Mouse (Mus musculus): ENCODE measurements around the gene Npw. TPM values are rescaled to one million over a fixed set of nuclear protein-coding genes. Genes with fewer than 3 reads are reported as not detected.
A peak's percentile ranks its signal among the peaks of the same experiment; 100 is the strongest.

Gene Npw
- polyA plus RNA-seq, 1 experiment from 2014 or later: 0.29 TPM

DNA sequence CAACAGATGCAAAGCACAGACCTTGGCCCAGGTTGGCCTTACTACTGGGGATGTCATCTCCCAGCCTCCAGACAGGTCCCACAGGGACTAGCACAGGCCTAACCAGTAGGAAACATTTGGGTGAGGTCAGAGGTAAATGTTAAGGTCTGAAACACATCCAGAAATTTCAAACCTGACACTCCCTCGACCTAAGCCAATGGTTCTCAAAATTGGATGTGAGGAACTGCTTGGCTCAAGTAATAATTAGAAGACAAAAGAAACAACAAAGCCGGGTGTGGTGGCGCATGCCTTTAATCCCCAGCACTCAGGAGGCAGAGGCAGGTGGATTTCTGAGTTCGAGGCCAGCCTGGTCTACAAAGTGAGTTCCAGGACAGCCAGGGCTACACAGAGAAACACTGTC lies 11.9 kb downstream of the Npw start:
- H3K27me3 ChIP-seq (replicated peaks; ENCODE audit: control insufficient read depth, insufficient read depth, low read length): no peaks in the 10 kb centered on the region
- 85% methylated on average over 4 of the region's 4 CpGs for WGBS
- no peak overlapping the region for H3K4me3 ChIP-seq (ENCODE audit: low read length)
- H3K9ac ChIP-seq (ENCODE audit: low read depth, low read length): peak overlapping the region; percentile 33; the same call in 1 of the 2 replicates
- no peaks in the 10 kb centered on the region for H3K36me3 ChIP-seq (ENCODE audit: control insufficient read depth, insufficient read depth, low read length)
- H3K27ac ChIP-seq (ENCODE audit: low read length): peak overlapping the region; percentile 54
- peaks cover 45% of the 10 kb centered on the region for H3K4me1 ChIP-seq (ENCODE audit: control insufficient read depth, insufficient read depth, low read length)
- ATAC-seq: no peak
- no peaks in the 10 kb centered on the region for H3K9me3 ChIP-seq (ENCODE audit: control insufficient read depth, low read length)
- H3K4me2 ChIP-seq (ENCODE audit: low read depth, low read length): no peak overlapping the region

DNA sequence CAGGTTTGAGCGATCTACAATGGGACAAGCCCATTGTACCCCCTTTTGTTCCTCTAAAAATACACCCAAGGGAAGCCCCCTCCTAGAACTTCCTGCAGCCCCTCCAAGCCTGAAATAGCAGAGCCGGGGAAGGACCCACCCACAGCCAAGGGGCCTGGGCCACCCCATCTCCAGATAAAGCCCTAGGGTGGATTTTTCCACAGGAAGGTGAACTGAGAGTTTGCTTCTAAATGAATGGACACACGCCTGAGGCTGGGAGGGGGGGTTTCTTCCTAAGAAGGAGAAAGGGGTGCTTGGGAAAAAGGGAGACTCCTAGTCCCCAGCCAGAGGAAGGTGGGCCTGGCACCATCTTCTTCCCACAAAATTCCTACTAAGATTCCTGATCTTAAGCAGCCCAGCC lies 12.3 kb downstream of the Npw start:
- peak overlapping the region; percentile 33; the same call in 1 of the 2 replicates for H3K9ac ChIP-seq (ENCODE audit: low read depth, low read length)
- WGBS: 79% methylated on average over 3 of the region's 3 CpGs
- H3K27ac ChIP-seq (ENCODE audit: low read length): peak overlapping the region; percentile 63
- H3K4me1 ChIP-seq (ENCODE audit: control insufficient read depth, insufficient read depth, low read length): peaks cover 45% of the 10 kb centered on the region
- H3K27me3 ChIP-seq (replicated peaks; ENCODE audit: control insufficient read depth, insufficient read depth, low read length): no peaks in the 10 kb centered on the region
- ATAC-seq: no peak
- no peaks in the 10 kb centered on the region for H3K9me3 ChIP-seq (ENCODE audit: control insufficient read depth, low read length)
- H3K4me2 ChIP-seq (ENCODE audit: low read depth, low read length): no peak overlapping the region
- H3K4me3 ChIP-seq (ENCODE audit: low read length): no peak overlapping the region
- H3K36me3 ChIP-seq (ENCODE audit: control insufficient read depth, insufficient read depth, low read length): no peaks in the 10 kb centered on the region

DNA sequence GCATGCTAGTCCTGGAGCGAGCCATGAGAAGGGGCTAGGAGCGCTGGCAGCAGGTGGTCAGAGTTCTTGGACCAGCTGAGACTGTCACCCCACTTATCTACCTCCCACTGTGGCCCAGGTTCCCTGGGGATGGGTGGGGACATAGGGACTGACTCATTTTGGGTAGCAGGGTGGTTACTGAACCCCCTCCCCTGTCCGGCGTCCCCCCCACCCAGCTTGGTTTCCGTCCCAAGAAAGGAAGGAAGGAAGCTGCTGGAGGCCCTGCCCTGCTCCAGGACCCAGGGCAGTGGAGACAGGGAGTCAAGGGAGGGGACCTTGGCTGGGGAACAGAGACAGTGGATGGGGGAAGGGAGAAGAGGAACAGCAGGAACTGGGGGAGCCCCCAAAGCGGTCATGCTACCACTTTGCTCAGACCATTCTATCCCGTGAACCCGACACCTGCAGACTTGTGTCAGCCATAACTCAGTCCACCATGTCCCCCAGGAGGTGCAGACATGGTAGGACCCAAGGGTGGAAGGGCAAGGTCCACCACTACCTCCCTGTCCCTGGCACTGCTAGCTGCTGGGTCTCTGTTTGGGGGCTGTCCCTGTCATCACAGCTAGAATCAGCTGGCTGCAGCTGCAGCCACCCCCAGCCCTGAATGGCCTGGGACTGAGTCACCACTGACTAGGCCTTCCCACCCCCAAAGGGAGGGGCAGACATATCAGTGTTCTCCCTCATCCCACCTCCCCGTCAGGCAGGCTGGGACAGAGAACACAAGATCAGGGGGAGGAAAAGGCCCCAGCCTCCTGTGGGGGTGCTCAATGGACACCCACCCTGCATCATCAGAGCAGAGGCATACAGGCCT lies 13.2 kb downstream of the Npw start:
- 74% methylated on average over 9 of the region's 9 CpGs for WGBS
- H3K9ac ChIP-seq (ENCODE audit: low read depth, low read length): peak overlapping the region; percentile 43
- H3K36me3 ChIP-seq (ENCODE audit: control insufficient read depth, insufficient read depth, low read length): no peaks in the 10 kb centered on the region
- H3K4me3 ChIP-seq (ENCODE audit: low read length): no peak overlapping the region
- peak overlapping the region; percentile 29 for H3K4me2 ChIP-seq (ENCODE audit: low read depth, low read length)
- peak overlapping the region; percentile 79 for H3K27ac ChIP-seq (ENCODE audit: low read length)
- H3K9me3 ChIP-seq (ENCODE audit: control insufficient read depth, low read length): no peaks in the 10 kb centered on the region
- ATAC-seq: peak; percentile 12; the same call in 1 of the 2 replicates
- H3K4me1 ChIP-seq (ENCODE audit: control insufficient read depth, insufficient read depth, low read length): peaks cover 40% of the 10 kb centered on the region
- H3K27me3 ChIP-seq (replicated peaks; ENCODE audit: control insufficient read depth, insufficient read depth, low read length): no peaks in the 10 kb centered on the region

DNA sequence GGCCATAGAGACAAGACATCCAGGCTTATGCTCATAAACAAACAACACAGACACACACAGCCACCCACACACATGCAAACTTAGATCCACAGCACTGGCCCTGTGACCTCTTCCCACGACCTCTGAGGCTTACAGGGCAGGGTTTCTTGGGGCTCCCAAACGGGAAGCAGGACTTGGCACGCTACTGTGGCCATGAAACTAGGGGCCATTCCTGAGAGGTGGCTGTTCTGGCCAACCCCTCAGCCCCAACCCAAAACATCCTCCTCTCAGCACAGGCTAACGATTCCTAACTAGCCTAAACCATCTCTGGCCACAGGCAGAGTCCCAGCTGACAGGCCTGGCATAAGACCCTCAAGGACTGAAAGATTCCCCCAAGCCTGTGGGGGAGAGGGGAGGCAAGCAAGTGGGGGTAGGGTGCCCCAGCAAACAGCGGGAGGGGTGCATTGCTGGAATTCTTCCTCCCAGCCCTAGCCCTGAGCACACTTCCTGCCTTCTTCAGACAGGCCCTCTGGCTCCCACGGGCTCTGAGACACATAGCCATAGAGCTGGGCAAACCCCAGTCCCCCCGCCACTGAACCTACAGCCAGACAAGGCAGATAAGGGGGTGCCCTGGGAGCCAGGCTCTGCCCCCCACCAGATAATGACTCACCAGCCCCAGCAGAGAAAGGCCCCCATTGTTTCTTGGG lies 14.1 kb downstream of the Npw start:
- H3K4me1 ChIP-seq (ENCODE audit: control insufficient read depth, insufficient read depth, low read length): peaks cover 42% of the 10 kb centered on the region
- H3K4me2 ChIP-seq (ENCODE audit: low read depth, low read length): peak overlapping the region; percentile 29
- peak overlapping the region; percentile 79 for H3K27ac ChIP-seq (ENCODE audit: low read length)
- no peaks in the 10 kb centered on the region for H3K36me3 ChIP-seq (ENCODE audit: control insufficient read depth, insufficient read depth, low read length)
- 33% methylated on average over 7 of the region's 7 CpGs for WGBS
- no peak overlapping the region for H3K4me3 ChIP-seq (ENCODE audit: low read length)
- peak; percentile 37; the same call in 1 of the 2 replicates for ATAC-seq
- peak overlapping the region; percentile 43; the same call in 1 of the 2 replicates for H3K9ac ChIP-seq (ENCODE audit: low read depth, low read length)
- no peaks in the 10 kb centered on the region for H3K9me3 ChIP-seq (ENCODE audit: control insufficient read depth, low read length)
- no peaks in the 10 kb centered on the region for H3K27me3 ChIP-seq (replicated peaks; ENCODE audit: control insufficient read depth, insufficient read depth, low read length)

DNA sequence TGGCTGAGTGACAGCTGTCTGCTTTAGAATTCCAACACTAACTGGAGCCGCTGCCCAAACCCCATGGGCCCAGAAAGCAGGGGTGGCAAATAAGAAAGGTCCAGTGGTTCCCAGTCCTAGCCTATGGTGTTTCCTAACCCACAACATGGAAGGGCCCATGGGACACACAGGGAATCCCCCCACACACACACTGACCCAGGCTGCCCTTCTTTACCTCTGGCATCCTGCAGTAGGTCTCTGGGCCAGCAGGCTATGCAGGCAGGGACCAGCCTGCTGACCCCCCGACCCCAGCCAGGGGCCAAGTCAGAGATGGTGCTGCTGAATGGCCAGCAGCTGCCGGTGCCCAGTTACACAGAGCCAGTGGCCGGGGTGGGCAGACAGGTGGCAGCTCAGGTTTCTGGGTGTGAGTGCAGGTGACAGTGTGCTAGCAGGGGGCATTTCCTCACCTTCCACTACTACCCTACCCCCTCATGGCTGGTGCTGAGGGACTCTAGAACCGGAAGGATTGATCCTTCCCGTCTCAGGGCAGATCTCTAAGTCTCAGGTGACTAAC lies 15.4 kb downstream of the Npw start:
- 78% methylated on average over 6 of the region's 6 CpGs for WGBS
- Histone ChIP-seq H3K36me3 (ENCODE audit: control insufficient read depth, insufficient read depth, low read length) (no peaks in the 10 kb centered on the region), H3K27me3 (replicated peaks; ENCODE audit: control insufficient read depth, insufficient read depth, low read length) (no peaks in the 10 kb centered on the region), H3K9ac (ENCODE audit: low read depth, low read length) (no peak overlapping the region), H3K4me2 (ENCODE audit: low read depth, low read length) (no peak overlapping the region), H3K4me3 (ENCODE audit: low read length) (no peak overlapping the region), H3K4me1 (ENCODE audit: control insufficient read depth, insufficient read depth, low read length) (peaks cover 37% of the 10 kb centered on the region), H3K27ac (ENCODE audit: low read length) (no peak overlapping the region), H3K9me3 (ENCODE audit: control insufficient read depth, low read length) (no peaks in the 10 kb centered on the region)
- ATAC-seq: no peak

DNA sequence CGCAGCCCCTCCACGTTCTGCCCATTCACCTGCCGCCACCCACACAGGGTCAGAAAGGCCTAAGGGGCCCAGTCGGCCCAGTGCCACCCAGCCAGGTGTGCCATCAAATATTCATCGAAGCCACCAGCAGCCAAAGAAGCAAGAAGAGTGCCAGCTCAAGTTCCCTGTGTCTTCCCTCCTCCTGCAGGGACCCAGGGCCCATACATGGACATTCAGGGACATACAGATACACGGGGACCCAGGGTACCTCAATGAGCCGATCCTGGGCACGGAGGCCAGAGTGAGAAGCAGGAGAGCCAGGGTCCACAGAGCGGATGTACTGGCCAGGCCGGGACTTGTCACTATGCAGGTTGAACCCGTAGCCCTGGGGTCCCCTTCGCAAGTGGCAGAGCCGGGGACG lies 16.3 kb downstream of the Npw start:
- Histone ChIP-seq H3K4me3 (ENCODE audit: low read length) (no peak overlapping the region), H3K9ac (ENCODE audit: low read depth, low read length) (no peak overlapping the region), H3K4me2 (ENCODE audit: low read depth, low read length) (no peak overlapping the region), H3K9me3 (ENCODE audit: control insufficient read depth, low read length) (no peaks in the 10 kb centered on the region), H3K27ac (ENCODE audit: low read length) (no peak overlapping the region), H3K4me1 (ENCODE audit: control insufficient read depth, insufficient read depth, low read length) (peaks cover 37% of the 10 kb centered on the region), H3K36me3 (ENCODE audit: control insufficient read depth, insufficient read depth, low read length) (no peaks in the 10 kb centered on the region), H3K27me3 (replicated peaks; ENCODE audit: control insufficient read depth, insufficient read depth, low read length) (no peaks in the 10 kb centered on the region)
- no peak for ATAC-seq
- WGBS: 91% methylated on average over 14 of the region's 14 CpGs

DNA sequence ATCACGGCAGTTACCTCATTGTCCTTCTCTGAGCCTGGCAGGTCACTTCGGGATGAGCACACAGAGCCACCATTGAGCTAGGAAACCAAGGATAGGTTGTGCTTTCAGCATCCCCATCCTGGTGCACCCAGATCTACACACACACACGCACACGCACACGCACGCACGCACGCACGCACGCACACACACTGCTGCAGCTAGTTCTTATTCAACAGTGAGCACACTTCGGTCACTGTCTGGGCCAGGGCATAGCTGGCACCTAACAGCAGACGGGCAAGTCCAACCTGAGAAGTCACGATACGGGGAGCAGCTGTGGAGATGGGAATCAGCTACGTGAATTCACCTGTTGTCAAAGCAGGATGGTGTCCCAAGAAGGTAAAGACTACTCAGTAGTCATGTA lies 17.7 kb downstream of the Npw start:
- H3K27ac ChIP-seq (ENCODE audit: low read length): peak overlapping the region; percentile 89; the same call in 1 of the 2 replicates
- H3K4me3 ChIP-seq (ENCODE audit: low read length): no peak overlapping the region
- H3K9ac ChIP-seq (ENCODE audit: low read depth, low read length): no peak overlapping the region
- no peaks in the 10 kb centered on the region for H3K9me3 ChIP-seq (ENCODE audit: control insufficient read depth, low read length)
- 94% methylated on average over 15 of the region's 15 CpGs for WGBS
- H3K4me1 ChIP-seq (ENCODE audit: control insufficient read depth, insufficient read depth, low read length): peaks cover 33% of the 10 kb centered on the region
- H3K4me2 ChIP-seq (ENCODE audit: low read depth, low read length): no peak overlapping the region
- H3K27me3 ChIP-seq (replicated peaks; ENCODE audit: control insufficient read depth, insufficient read depth, low read length): no peaks in the 10 kb centered on the region
- no peaks in the 10 kb centered on the region for H3K36me3 ChIP-seq (ENCODE audit: control insufficient read depth, insufficient read depth, low read length)
- ATAC-seq: no peak

DNA sequence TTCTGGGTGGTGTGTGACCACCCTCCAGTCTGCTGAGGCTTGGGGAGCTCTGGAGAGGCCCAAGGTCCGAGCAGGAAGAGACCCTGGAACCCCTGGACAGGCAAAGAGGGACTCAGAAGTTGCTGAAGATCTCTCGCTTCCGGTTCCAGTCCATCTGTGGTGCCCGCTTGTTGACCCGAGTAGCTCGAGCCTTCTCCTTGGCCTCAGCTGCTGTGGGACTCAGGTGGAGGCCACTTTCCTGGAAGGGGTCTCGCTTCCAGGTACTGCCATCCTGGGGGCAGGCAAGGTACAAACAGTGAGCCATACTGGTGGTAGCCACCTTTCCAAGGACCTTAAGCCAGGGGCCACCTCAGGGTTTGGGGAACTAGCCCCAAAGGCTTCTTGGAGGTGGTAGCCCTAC lies 18.1 kb downstream of the Npw start:
- Histone ChIP-seq H3K9me3 (ENCODE audit: control insufficient read depth, low read length) (no peaks in the 10 kb centered on the region), H3K27ac (ENCODE audit: low read length) (peak overlapping the region; percentile 89), H3K27me3 (replicated peaks; ENCODE audit: control insufficient read depth, insufficient read depth, low read length) (no peaks in the 10 kb centered on the region), H3K4me1 (ENCODE audit: control insufficient read depth, insufficient read depth, low read length) (peaks cover 28% of the 10 kb centered on the region), H3K9ac (ENCODE audit: low read depth, low read length) (peak overlapping the region; percentile 33; the same call in 1 of the 2 replicates), H3K4me2 (ENCODE audit: low read depth, low read length) (no peak overlapping the region), H3K4me3 (ENCODE audit: low read length) (no peak overlapping the region), H3K36me3 (ENCODE audit: control insufficient read depth, insufficient read depth, low read length) (no peaks in the 10 kb centered on the region)
- no peak for ATAC-seq
- 89% methylated on average over 7 of the region's 7 CpGs for WGBS

DNA sequence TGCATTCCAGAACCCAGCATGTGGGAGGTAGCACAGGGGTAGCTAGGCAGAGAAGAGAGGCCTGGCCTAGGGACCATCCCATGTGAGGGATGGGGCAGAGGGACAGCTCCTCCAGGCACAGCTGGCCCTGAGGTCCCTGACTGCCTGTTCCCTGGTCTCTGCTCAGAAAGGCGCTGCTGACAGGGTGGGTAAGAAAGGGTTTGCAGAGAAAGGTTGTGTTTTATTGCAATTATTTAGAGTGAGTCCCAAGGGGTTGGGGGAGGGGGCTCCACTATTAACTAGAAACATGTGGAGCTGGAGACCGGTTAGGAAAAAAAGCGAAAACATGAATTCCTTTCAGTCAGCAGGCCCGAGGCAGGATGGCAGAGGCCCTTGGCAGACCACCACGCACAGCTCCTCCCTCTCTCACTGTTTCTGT lies 18.7 kb downstream of the Npw start:
- Histone ChIP-seq H3K4me1 (ENCODE audit: control insufficient read depth, insufficient read depth, low read length) (peaks cover 23% of the 10 kb centered on the region), H3K27me3 (replicated peaks; ENCODE audit: control insufficient read depth, insufficient read depth, low read length) (no peaks in the 10 kb centered on the region), H3K9ac (ENCODE audit: low read depth, low read length) (peak overlapping the region; percentile 33; the same call in 1 of the 2 replicates), H3K36me3 (ENCODE audit: control insufficient read depth, insufficient read depth, low read length) (no peaks in the 10 kb centered on the region), H3K27ac (ENCODE audit: low read length) (peak overlapping the region; percentile 89), H3K9me3 (ENCODE audit: control insufficient read depth, low read length) (no peaks in the 10 kb centered on the region), H3K4me2 (ENCODE audit: low read depth, low read length) (no peak overlapping the region), H3K4me3 (ENCODE audit: low read length) (no peak overlapping the region)
- ATAC-seq: no peak
- 65% methylated on average over 5 of the region's 5 CpGs for WGBS

Data from intestine, embryonic 16.5 days (tissue).